Mouse (Mus musculus): ENCODE data around the gene Scml2.
"Not testable (repeated sequence)": the region's sequence is repeated elsewhere in the genome, so short reads cannot be mapped to it uniquely, and the experiment has no call there.

Scml2 gene

GRCm38 (mm10) chrX:161116893-161117292 lies at the start of gene Scml2:
Scml2 (plus strand) TSS chrX:161117193.
- not testable (repeated sequence) for DNase-seq (ENCODE audit: low spot score)

GRCm38 (mm10) chrX:161075576-161075975 lies 41.4 kb upstream of the Scml2 start:
- not testable (repeated sequence) for DNase-seq (ENCODE audit: low spot score)

- peak; percentile 7 for DNase-seq (ENCODE audit: low spot score)
Observed at GRCm38 (mm10) chrX:161162314-161163068, 45.5 kb downstream of the Scml2 start.

GRCm38 (mm10) chrX:161163069-161163416 lies 46.0 kb downstream of the Scml2 start:
- no peak for DNase-seq (ENCODE audit: low spot score)

- DNase-seq (ENCODE audit: low spot score), result not testable (repeated sequence)
Observed at GRCm38 (mm10) chrX:161287156-161287555, 170.2 kb downstream of the Scml2 start, which contains the start of gene Gm15262. Gm15262 (plus strand) TSS chrX:161287456.

All from left cerebral cortex, adult 11 months (tissue).